Mouse (Mus musculus): Measurements from ENCODE around the gene Atp2b4. TPM values are rescaled to one million over a fixed set of nuclear protein-coding genes. Genes with fewer than 3 reads are reported as not detected.
A peak's percentile ranks its signal among the peaks of the same experiment; 100 is the strongest.

The Atp2b4 gene
- polyA plus RNA-seq, 2 experiments = 22.9 to 23.7 TPM

DNA sequence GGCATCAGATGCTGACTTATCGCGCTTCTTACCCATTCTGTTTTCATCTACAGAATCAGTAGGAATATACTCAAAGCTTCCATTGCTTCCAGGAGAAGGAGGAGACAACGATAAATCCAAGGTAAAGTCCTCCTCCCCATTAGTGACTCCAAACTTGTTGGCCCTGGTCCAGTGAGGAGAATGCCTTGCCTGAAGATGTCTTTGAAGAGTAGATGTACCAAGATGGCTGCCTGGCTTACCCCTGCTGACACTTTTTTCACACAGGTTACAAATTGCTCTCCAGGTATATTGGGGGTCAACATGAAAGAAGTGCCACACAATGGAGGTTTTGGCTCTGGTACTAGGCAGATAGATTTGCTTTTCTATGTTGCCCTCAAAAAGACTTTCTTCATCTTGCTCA lies 142.0 kb downstream of the Atp2b4 start:
- DNase-seq (ENCODE audit: low spot score) (no peak), ATAC-seq (ENCODE audit: low FRiP score, low read depth) (no peak)
- TF ChIP-seq POLR2A (IDR thresholded peaks at IDR 0.05; ENCODE audit: borderline replicate concordance, extremely low read depth, insufficient read depth, insufficient read length) = no peak
- Histone ChIP-seq H3K36me3 (ENCODE audit: control insufficient read depth, insufficient read depth, low read length) (peaks cover 39% of the 10 kb centered on the region), H3K9me3 (ENCODE audit: control insufficient read depth, low read length) (no peaks in the 10 kb centered on the region), H3K27me3 (ENCODE audit: control insufficient read depth, insufficient read depth, low read length) (no peaks in the 10 kb centered on the region), H3K9ac (ENCODE audit: low read depth, low read length, severe bottlenecking) (no peak overlapping the region), H3K4me3 (replicated peaks; ENCODE audit: low read length) (0 out of 2 replicates have a peak overlapping the region, but pooled peaks have one; percentile 1), H3K27ac (replicated peaks; ENCODE audit: low read depth, low read length) (no peak overlapping the region), H3K4me2 (replicated peaks; ENCODE audit: low read depth, low read length, severe bottlenecking) (peak overlapping the region; percentile 48; the same call in 1 of the 2 replicates), H3K4me1 (ENCODE audit: control insufficient read depth, insufficient read depth, low read length) (peaks cover 36% of the 10 kb centered on the region)
- 81% methylated on average over 3 of the region's 3 CpGs for WGBS

- no peak overlapping the region for H3K4me3 ChIP-seq (replicated peaks; ENCODE audit: low read length)
Measured at GRCm38 (mm10) chr1:133656811-133657210, 144.0 kb downstream of the Atp2b4 start.

GRCm38 (mm10) chr1:133653033-133653432 lies 147.8 kb downstream of the Atp2b4 start:
- no peak for TF ChIP-seq POLR2A (IDR thresholded peaks at IDR 0.05; ENCODE audit: borderline replicate concordance, extremely low read depth, insufficient read depth, insufficient read length)
- DNase-seq (ENCODE audit: low spot score) = no peak
- ATAC-seq (ENCODE audit: low FRiP score, low read depth) = no peak
- WGBS = 91% methylated on average over 1 of the region's 1 CpGs
- Histone ChIP-seq H3K27ac (replicated peaks; ENCODE audit: low read depth, low read length) (no peak overlapping the region), H3K36me3 (ENCODE audit: control insufficient read depth, insufficient read depth, low read length) (peaks cover 41% of the 10 kb centered on the region), H3K4me1 (ENCODE audit: control insufficient read depth, insufficient read depth, low read length) (peaks cover 16% of the 10 kb centered on the region), H3K9ac (ENCODE audit: low read depth, low read length, severe bottlenecking) (no peak overlapping the region), H3K9me3 (ENCODE audit: control insufficient read depth, low read length) (no peaks in the 10 kb centered on the region), H3K27me3 (ENCODE audit: control insufficient read depth, insufficient read depth, low read length) (no peaks in the 10 kb centered on the region), H3K4me3 (replicated peaks; ENCODE audit: low read length) (no peak overlapping the region), H3K4me2 (replicated peaks; ENCODE audit: low read depth, low read length, severe bottlenecking) (no peak overlapping the region)

More at GRCm38 (mm10) chr1:133656811-133657210, 144.0 kb downstream of the Atp2b4 start:
- 24% methylated on average over 5 of the region's 5 CpGs for WGBS
- peak overlapping the region; percentile 24; the same call in 1 of the 2 replicates for H3K4me2 ChIP-seq (replicated peaks; ENCODE audit: low read depth, low read length, severe bottlenecking)
- H3K27ac ChIP-seq (replicated peaks; ENCODE audit: low read depth, low read length) = no peak overlapping the region
- ATAC-seq (ENCODE audit: low FRiP score, low read depth) (no peak), DNase-seq (ENCODE audit: low spot score) (no peak)
- TF ChIP-seq POLR2A (IDR thresholded peaks at IDR 0.05; ENCODE audit: borderline replicate concordance, extremely low read depth, insufficient read depth, insufficient read length) = no peak
- peaks cover 55% of the 10 kb centered on the region for H3K36me3 ChIP-seq (ENCODE audit: control insufficient read depth, insufficient read depth, low read length)
- H3K4me1 ChIP-seq (ENCODE audit: control insufficient read depth, insufficient read depth, low read length) = peaks cover 36% of the 10 kb centered on the region
- H3K9me3 ChIP-seq (ENCODE audit: control insufficient read depth, low read length) = no peaks in the 10 kb centered on the region
- H3K9ac ChIP-seq (ENCODE audit: low read depth, low read length, severe bottlenecking) = 0 out of 2 replicates have a peak overlapping the region, but pooled peaks have one; percentile 21
- no peaks in the 10 kb centered on the region for H3K27me3 ChIP-seq (ENCODE audit: control insufficient read depth, insufficient read depth, low read length)

GRCm38 (mm10) chr1:133650288-133651055 lies 150.4 kb downstream of the Atp2b4 start:
- Histone ChIP-seq H3K4me2 (replicated peaks; ENCODE audit: low read depth, low read length, severe bottlenecking) (no peak overlapping the region), H3K36me3 (ENCODE audit: control insufficient read depth, insufficient read depth, low read length) (peaks cover 41% of the 10 kb centered on the region), H3K27ac (replicated peaks; ENCODE audit: low read depth, low read length) (no peak overlapping the region), H3K27me3 (ENCODE audit: control insufficient read depth, insufficient read depth, low read length) (no peaks in the 10 kb centered on the region), H3K4me1 (ENCODE audit: control insufficient read depth, insufficient read depth, low read length) (no peaks in the 10 kb centered on the region), H3K9ac (ENCODE audit: low read depth, low read length, severe bottlenecking) (no peak overlapping the region), H3K4me3 (replicated peaks; ENCODE audit: low read length) (no peak overlapping the region), H3K9me3 (ENCODE audit: control insufficient read depth, low read length) (no peaks in the 10 kb centered on the region)
- WGBS = 93% methylated on average over 7 of the region's 7 CpGs
- DNase-seq (ENCODE audit: low spot score) = no peak
- no peak for ATAC-seq (ENCODE audit: low FRiP score, low read depth)
- TF ChIP-seq POLR2A (IDR thresholded peaks at IDR 0.05; ENCODE audit: borderline replicate concordance, extremely low read depth, insufficient read depth, insufficient read length) = no peak

Small RNA genes lying within 50 kb of the gene (microRNA-seq; reads per million reads assigned to microRNA genes)
- not detected for gene Mir6903

Other genes with a start within 250 kb of the Atp2b4 start
- gene Snrpe, start 190.8 kb downstream of the Atp2b4 start, polyA plus RNA-seq (2012; rRNA removed) = 316 and 387 TPM in 2 replicates
- gene Snrpe, start 190.8 kb downstream of the Atp2b4 start, polyA plus RNA-seq (2014; fragmentation: Nextera tagmentation; extraction: Ambion mirVana) = 634 and 677 TPM in 2 replicates
- 8.4 and 11.4 TPM in 2 replicates for gene Zbed6, start 140.2 kb downstream of the Atp2b4 start, polyA plus RNA-seq (2012; rRNA removed)
- gene Zbed6, start 140.2 kb downstream of the Atp2b4 start, polyA plus RNA-seq (2014; fragmentation: Nextera tagmentation; extraction: Ambion mirVana) = not detected in 2 replicates
- gene Gm38394, start 139.7 kb downstream of the Atp2b4 start, polyA plus RNA-seq (2012; rRNA removed) = 10.0 and 12.2 TPM in 2 replicates
- 11.4 and 14.1 TPM in 2 replicates for gene Gm38394, start 139.7 kb downstream of the Atp2b4 start, polyA plus RNA-seq (2014; fragmentation: Nextera tagmentation; extraction: Ambion mirVana)
- gene Lax1, start 110.9 kb downstream of the Atp2b4 start, polyA plus RNA-seq (2012; rRNA removed) = 1.3 and 1.7 TPM in 2 replicates
- 0.18 and 0.58 TPM in 2 replicates for gene Lax1, start 110.9 kb downstream of the Atp2b4 start, polyA plus RNA-seq (2014; fragmentation: Nextera tagmentation; extraction: Ambion mirVana)
- 2.4 and 3.7 TPM in 2 replicates for gene Optc, start 107.0 kb upstream of the Atp2b4 start, polyA plus RNA-seq (2012; rRNA removed)
- 1.0 and 1.1 TPM in 2 replicates for gene Optc, start 107.0 kb upstream of the Atp2b4 start, polyA plus RNA-seq (2014; fragmentation: Nextera tagmentation; extraction: Ambion mirVana)
- gene Prelp, start 120.4 kb upstream of the Atp2b4 start, polyA plus RNA-seq (2012; rRNA removed) = 24.5 and 30.3 TPM in 2 replicates
- gene Prelp, start 120.4 kb upstream of the Atp2b4 start, polyA plus RNA-seq (2014; fragmentation: Nextera tagmentation; extraction: Ambion mirVana) = 13.9 TPM in 2 replicates
- gene Fmod, start 236.2 kb upstream of the Atp2b4 start, polyA plus RNA-seq (2012; rRNA removed) = 86.7 and 105 TPM in 2 replicates
- gene Fmod, start 236.2 kb upstream of the Atp2b4 start, polyA plus RNA-seq (2014; fragmentation: Nextera tagmentation; extraction: Ambion mirVana) = 75.1 and 79.5 TPM in 2 replicates

All from limb, embryonic 14.5 days (tissue).